In genomic region chr12:16563427-16563826, GRCm38 (mm10) we compare ENCODE assay signal across 8 mouse cellular contexts. TPM values are rescaled to one million over a fixed set of nuclear protein-coding genes. Genes with fewer than 3 reads are reported as not detected.
DNase-seq lines count a peak whose midpoint lies in the region.

No protein-coding gene starts in this region.

- intact Hi-C loops in left cerebral cortex, postnatal 14 days (cut with DNase I): no loop called here

- peak; percentile 45 for DNase-seq in gastrocnemius, adult 18-20 months (ENCODE audit: low spot score)
- DNase-seq in gastrocnemius, postnatal 25 days: no peak
- peak; percentile 55 to 57 for DNase-seq in right cerebral cortex, adult 2 months (ENCODE audit: low spot score in 2 of 2)
- DNase-seq in right cerebral cortex, postnatal 36 days (ENCODE audit: low spot score in 2 of 2): no peak
- DNase-seq in embryo, embryonic 10.5 days (ENCODE audit: low spot score): peak; percentile 62
- peak; percentile 37 to 56 for DNase-seq in left cerebral cortex, postnatal 14 days (ENCODE audit: low spot score in 2 of 2)
- peak; percentile 31 for DNase-seq in retina, embryonic 14.5 days (ENCODE audit: low spot score)
- DNase-seq in urinary bladder, postnatal 36 days (ENCODE audit: low spot score in 2 of 2): no peak

RNA-seq across cellular contexts. Expression of gene Lpin1, which starts 47.3 kb away (rescaled TPM):
- 100 to 1,000 TPM; 212 to 245 TPM for total RNA-seq in gastrocnemius, adult 18-20 months (2021)
- 100 to 1,000 TPM; 174 to 193 TPM for total RNA-seq in gastrocnemius, postnatal 25 days (2021)
- total RNA-seq in left cerebral cortex, postnatal 14 days (2021): 10 to 100 TPM; 14.5 to 15.8 TPM

Comparison
In these comparisons a context has a peak if more than half of its experiments do, and no peak if none do; other contexts are left out.
1. DNase-seq: peak in gastrocnemius, adult 18-20 months (single experiment), right cerebral cortex, adult 2 months (2 of 2), embryo, embryonic 10.5 days (single experiment), left cerebral cortex, postnatal 14 days (2 of 2) and retina, embryonic 14.5 days (single experiment); none in gastrocnemius, postnatal 25 days (single experiment), right cerebral cortex, postnatal 36 days (0 of 2) and urinary bladder, postnatal 36 days (0 of 2).
2. RNA of gene Lpin1, which starts 47.3 kb away (total RNA-seq): 212 to 245 TPM in gastrocnemius, adult 18-20 months and 174 to 193 TPM in gastrocnemius, postnatal 25 days; 14.5 to 15.8 TPM in left cerebral cortex, postnatal 14 days; every median in the first group is over 10 times any median in the second.